Mouse (Mus musculus) thymus, postnatal 14 days (tissue): ENCODE data around the gene Ccdc12.
A peak's percentile ranks its signal among the peaks of the same experiment; 100 is the strongest.

Source experiments
- DNase-seq: peaks from one replicate; pipeline ENCODE4 v3.0.0; 2021

The Ccdc12 gene

GRCm38 (mm10) chr9:110711532-110711931, 55.2 kb downstream of the Ccdc12 start:
- DNase-seq, result no peak

GRCm38 (mm10) chr9:110711996-110712395, 55.7 kb downstream of the Ccdc12 start:
- no peak for DNase-seq

DNA sequence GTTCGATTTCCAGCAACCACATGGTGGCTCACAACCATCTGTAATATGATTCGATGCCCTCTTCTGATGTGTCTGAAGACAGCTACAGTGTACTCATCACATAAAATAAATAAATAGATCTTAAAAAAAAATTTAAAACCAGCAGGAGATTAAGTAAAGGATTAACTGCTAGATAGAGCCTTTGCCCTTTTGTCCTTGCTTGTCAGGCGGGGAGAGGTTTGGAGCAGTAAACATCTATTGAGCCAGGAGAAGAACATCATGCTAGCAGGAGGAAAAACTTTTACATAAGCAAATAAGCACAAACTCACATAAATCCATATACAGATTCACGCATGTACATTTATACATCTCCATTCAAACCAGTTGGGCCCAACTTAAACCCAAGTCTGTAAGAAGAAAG, 56.2 kb downstream of the Ccdc12 start:
- no peak for DNase-seq

DNA sequence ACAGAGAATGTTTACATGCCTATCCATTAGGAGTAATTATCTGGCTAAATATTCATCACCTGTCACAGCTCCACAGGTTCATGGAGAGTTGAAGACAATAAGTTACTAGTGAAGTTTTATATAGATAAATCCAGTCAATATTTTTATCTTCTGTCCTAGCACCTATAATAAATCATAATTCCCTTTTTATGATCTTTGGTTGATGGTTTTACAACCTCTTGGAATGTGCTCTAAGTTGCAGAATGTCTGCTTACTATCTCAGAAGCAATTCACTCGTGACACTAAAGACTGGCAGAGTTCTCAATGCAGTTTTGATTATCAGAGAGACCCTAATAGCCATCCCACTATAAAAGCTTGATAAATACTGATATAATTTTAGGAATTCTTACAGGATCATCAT, 57.1 kb downstream of the Ccdc12 start:
- no peak for DNase-seq

GRCm38 (mm10) chr9:110715426-110715825, 59.1 kb downstream of the Ccdc12 start:
- DNase-seq, result no peak

GRCm38 (mm10) chr9:110716775-110717174, 60.5 kb downstream of the Ccdc12 start:
- DNase-seq, result peak; percentile 61

GRCm38 (mm10) chr9:110718071-110718470, 61.8 kb downstream of the Ccdc12 start:
- DNase-seq, result no peak

DNA sequence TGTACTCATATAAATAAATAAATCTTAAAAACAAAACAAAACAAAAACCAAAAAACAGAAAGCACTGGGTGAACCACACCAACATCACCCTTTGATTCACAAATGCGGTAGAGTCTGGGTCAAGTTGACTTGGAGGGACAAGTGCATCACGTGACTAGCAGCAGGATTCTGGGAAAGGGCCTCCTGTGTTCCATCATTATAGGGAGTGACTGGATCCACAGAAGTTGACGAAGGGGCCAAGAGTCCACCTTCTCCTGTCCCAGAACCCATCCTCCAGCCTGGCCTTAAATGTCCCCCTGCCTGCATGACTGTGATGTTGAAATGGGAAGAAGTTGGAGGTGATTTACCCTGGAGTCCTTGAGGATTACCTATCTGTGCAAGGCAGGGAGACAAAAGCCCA, 62.5 kb downstream of the Ccdc12 start:
- no peak for DNase-seq

DNA sequence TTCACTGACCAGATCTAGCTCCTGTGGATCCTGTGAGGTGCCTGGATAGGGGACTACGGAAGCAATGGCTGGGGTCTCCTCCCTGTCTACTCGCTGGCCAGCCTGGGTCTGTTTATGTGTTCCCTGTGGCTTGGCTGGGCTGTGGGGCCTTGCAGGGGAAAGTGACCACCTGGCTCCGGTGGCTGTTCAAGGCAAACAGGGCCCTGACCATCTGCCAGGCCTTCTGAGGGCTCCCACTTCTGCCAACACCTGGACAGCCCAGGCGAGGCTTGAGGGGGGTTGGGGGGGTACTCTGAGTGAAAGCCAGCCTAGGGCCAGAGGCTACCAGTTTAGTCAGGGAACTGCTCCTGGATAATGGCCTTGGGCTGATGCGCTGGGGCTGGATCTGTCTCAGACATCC, 63.7 kb downstream of the Ccdc12 start:
- no peak for DNase-seq

- DNase-seq, result no peak
Measured at GRCm38 (mm10) chr9:110722060-110722459, 65.8 kb downstream of the Ccdc12 start.

DNA sequence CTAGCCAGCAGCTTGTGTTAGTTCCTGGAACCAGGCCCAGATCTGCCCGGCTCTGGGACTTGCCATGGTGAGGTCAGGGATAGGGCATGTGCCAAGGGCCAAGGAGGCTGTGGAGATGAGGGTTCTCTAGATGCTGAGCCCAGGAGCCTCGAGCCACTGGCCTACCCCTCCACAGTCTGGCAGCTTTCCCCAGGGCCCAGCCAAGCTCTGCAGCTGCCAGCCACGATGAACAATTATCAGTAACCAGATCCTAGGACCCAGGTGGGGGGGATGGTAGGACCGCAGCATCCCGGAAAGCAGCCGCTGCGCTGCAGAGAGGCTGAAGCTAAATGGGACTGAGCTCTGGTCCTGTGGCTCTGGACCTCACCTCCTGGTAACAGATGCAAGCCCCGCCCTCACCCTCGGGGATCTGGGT, 69.4 kb downstream of the Ccdc12 start:
- DNase-seq, result no peak

DNA sequence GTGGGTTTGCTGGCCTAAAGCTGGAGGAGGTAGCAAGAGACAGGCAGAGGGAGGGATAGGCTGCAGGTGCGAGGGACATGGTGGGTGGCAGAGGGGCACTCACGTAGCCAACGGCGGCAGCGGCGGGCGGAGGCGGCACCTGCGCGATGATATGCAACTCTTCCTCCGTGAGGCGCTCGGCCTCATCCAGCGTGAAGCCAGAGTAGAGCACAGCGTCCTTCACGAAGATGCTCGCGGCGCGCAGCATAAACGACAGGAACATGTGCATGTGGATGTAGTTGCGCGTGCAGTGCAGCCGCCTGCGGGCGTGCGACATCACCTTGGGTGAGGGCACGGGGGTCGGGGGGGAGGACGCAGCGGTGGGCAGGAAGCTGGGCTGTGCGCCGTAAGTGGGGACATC, 70.6 kb downstream of the Ccdc12 start:
- peak; percentile 61 for DNase-seq

DNA sequence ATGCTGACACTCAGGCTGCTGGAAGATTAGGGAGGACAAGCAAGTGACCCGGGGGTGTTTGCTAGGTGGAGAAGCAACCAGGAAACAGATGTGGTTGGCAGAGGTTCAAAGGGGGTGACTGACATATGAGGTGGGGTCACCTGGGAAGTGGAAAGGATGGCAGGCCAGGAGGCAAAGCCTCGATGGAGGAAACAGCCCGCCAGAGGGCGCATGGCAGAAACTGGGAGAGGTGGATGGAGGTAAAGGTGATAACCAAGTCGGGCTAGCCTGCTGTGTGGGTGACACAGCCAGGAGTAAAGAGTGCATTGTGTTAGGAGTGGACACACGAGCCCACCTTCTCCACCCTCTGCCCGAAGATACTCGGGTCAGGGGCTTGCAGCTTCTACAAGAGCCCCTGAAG, 73.5 kb downstream of the Ccdc12 start:
- peak; percentile 79 for DNase-seq

- no peak for DNase-seq
Measured at GRCm38 (mm10) chr9:110731859-110732258, 75.6 kb downstream of the Ccdc12 start.

- peak; percentile 61 for DNase-seq
Measured at GRCm38 (mm10) chr9:110732623-110733022, 76.3 kb downstream of the Ccdc12 start.

DNA sequence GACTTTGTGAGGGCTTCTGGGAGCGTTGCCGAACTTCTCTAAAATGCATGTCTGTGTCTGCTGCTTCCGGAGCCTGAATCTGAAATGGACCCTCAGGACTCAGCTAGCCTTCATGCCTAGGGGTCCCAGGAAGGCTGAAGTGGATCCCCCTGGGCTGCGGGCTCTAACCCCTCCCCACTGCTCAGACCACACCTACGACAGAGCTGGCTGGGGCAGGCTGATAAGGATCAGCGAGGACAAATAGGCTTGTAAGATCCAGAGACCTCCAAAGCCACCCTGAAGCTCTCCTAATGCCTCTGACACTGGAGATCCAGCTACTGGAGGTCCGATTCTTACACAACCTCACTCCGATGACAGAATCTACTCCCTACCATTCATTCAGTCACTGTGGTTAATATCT, 76.8 kb downstream of the Ccdc12 start:
- no peak for DNase-seq

GRCm38 (mm10) chr9:110734154-110734553, 77.9 kb downstream of the Ccdc12 start:
- peak; percentile 54 for DNase-seq

DNA sequence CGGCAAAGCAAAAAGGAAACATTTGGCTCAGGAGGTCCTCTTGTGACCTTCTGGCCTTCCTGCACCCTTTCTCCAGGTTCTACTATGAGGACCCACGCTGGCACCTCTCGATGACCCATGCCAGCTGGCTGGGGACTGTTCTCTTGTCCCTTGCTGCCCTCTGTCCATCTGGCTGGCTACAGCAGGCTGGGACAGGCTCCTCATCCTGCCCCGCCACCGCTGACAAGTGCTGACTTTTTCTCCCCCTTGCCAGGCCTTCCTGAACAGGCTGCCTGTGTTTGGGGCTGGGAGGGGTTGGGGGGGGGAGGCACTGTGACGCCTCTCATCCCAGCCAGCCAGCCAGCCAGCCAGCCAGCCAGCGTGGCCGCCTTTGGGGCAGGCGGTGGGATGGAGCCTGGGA, 80.1 kb downstream of the Ccdc12 start:
- no peak for DNase-seq

DNA sequence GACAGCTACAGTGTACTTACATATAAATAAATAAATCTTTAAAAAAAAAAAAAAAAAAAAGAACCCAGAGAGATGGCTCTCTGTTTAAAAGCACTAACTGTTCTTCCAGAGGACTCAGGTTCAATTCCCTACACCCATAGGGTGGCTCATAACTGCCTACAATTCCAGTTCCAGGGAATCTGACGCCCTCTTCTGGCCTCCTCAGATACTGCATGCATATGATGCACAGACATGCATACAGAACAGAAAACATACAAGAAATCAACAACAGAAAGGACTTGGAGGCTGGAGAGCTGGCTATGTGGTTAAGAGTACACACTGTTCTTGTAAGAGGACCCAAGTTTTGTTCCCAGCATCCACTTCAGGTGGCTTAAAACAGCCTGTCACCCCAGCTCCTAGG, 81.8 kb downstream of the Ccdc12 start:
- DNase-seq, result no peak

DNA sequence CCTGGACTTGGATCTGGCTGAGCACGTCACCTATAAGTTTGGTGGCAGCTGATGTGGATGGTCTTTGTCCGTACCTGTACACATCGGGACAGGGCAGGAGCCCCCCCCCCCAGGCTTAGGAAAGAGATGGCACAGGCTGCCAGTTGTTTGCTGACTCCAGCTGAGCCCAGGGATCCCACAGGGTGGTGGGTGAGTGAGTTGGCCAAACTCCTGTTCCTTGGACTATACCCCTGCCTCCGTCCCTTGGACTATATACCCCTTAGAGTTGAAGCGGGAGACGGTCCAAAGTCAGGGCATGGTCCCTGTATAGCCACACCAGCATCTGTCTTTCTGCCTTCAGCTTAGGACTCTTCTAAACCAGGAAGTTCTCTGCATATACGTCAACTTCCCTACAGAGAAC, 83.7 kb downstream of the Ccdc12 start:
- no peak for DNase-seq

GRCm38 (mm10) chr9:110741711-110742294, 85.5 kb downstream of the Ccdc12 start, which contains the start of gene Myl3:
Myl3 (plus strand) TSS chr9:110741861.
- DNase-seq, result no peak

DNA sequence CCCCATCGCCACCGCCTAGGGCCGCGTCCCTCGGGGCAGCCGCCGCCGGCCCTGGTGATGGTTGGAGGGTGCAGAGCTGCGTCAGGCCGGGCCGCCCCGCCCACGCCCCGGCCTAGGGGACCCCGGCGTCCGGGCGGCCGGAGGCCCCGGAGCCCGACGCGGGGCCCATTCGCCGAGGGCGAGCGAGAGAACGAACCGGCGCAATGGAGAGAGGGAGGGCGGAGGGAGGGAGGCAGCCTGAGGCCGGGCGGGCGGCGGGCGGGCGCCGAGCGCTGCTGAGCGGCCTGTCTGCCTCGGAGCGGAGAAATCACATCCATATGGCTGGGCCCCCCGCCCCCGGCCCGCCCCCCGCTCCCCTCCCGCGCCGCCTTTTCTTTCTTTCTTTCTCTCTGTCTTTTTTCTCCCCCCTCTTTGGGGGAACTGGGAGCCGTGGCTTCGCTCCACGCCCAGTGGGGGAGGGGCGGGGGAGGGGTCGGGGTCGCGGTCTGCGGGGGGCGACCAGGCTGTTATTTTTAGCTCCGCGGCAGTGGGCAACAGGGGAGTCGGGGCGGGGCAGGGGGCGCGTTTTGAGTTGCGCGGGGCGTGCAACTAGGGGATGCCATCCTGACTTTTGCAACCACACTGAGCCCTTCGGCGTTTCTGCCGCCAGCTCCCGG, 86.1 kb downstream of the Ccdc12 start:
- DNase-seq, result no peak

GRCm38 (mm10) chr9:110742951-110743455, 86.7 kb downstream of the Ccdc12 start:
- no peak for DNase-seq

- peak; percentile 30 for DNase-seq
Measured at GRCm38 (mm10) chr9:110743456-110744323, 87.4 kb downstream of the Ccdc12 start.
